Mouse (Mus musculus) C3H10T1/2 (cell line): ENCODE data around the gene Dlx3. TPM values are rescaled to one million over a fixed set of nuclear protein-coding genes. Genes with fewer than 3 reads are reported as not detected.

ENCODE experiments used
- polyA plus RNA-seq, 2 experiments: library from polyadenylated mRNA; unstranded; fragments of >200 nt; fragmentation: generic; extraction: Trizol; gene quantifications; one replicate each; pipeline ENCODE4 v1.2.1; 2012; ENCODE audit warnings: missing spikeins in 2 of 2

The Dlx3 gene
- under 1 TPM in 1 of 2 experiments, not detected in 1; 0.02 TPM for polyA plus RNA-seq

DNA sequence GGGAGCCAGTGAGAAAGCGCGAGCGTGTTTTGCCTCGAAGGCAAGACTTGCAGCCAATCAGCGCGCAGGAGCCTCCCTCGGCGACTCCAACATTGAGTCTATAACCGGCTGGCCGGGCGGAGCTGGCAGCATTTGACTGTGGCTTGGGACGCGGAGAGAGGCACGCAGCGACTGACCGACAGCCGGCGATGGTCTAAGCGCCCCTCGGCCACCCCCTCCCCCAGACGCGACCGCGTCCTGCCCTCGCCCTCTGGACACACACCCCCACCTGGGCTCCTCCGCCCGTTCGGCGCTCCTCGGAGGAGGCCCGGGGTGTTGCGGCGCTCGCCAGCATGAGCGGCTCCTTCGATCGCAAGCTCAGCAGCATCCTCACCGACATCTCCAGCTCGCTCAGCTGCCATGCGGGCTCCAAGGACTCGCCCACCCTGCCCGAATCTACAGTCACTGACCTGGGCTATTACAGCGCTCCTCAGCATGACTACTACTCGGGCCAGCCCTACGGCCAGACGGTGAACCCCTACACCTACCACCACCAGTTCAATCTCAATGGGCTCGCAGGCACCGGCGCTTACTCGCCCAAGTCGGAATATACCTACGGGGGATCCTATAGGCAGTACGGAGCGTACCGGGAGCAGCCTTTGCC is at the start of gene Dlx3:
Gene Dlx3, plus strand, starts transcription at position 130 of the 643 bp plus-strand sequence.

DNA sequence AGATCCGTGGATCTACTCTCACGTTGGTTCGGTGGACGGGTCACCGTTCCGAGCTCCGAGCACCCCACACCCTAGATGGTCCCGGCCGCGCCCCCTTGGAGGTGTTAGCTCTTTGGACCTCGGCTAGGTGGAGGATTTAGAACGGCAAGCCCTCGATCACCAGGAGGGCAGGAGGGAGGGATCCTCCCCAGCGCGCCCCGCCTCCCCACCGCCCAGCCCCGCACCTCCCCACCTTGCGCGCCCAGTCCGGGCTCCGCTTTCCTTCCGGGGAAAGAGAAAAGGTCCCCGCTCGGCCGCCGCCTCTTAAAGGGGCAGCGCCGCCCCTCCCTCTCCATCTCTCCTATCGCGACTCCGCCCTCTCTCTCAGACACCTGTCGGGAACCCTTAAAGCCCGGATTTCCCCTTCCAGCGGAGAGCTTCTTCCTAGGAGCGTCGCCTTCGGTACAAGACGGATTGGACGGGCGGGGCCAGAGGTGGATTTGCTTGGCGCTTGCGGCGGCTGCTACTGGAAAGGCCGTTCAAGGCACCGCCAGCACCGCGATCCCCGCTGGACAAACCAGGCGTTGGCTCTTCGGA is 43.3 kb upstream of the Dlx3 start, which contains the start of gene Itga3:
Gene Itga3, minus strand, starts transcription at position 266 of the 576 bp plus-strand sequence.

DNA sequence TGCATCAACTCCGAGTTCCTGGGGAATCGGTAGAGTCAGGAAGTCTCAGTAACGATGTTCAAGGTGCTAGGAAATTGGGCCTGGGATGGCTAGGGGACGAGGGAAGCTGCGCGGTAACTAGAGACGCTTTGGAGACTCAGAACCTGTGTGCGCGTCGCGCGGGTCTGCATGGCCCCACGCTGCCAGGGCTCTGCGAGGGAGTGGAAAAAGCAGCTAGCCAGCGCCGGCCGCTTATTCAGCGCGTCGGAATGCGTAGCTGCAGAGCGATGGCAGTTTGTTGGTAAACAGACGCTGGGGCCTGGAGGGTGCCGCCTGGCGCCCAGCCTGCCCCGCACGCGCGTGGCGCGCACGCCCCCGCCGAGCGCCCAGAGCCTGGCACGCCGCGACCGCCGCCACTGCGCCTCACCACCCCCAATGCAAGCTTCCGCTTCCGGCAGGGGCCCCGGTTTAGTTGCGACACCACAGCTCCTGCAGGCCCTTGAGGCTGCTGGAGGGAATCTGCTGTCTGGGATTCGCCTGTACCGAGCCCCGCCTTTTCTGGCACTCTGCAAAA is 26.0 kb downstream of the Dlx3 start, which contains the start of gene Dlx4:
Gene Dlx4, minus strand, starts transcription at position 413 of the 553 bp plus-strand sequence.

Other genes starting within 250 kb of the Dlx3 start
- 1,000 to 10,000 TPM in 1 of 2 experiments, 100 to 1,000 TPM in 1; 307 to 2,727 TPM for gene Col1a1, start 183.9 kb upstream of the Dlx3 start, polyA plus RNA-seq
- gene Hils1, start 152.5 kb upstream of the Dlx3 start, polyA plus RNA-seq = not detected
- gene Sgca, start 143.8 kb upstream of the Dlx3 start, polyA plus RNA-seq = 1 to 10 TPM; 2.7 to 3.4 TPM
- 10 to 100 TPM; 26.4 to 89.0 TPM for gene Ppp1r9b, start 129.1 kb upstream of the Dlx3 start, polyA plus RNA-seq
- 10 to 100 TPM; 15.7 to 73.7 TPM for gene Samd14, start 110.2 kb upstream of the Dlx3 start, polyA plus RNA-seq
- 10 to 100 TPM in 1 of 2 experiments, 1 to 10 TPM in 1; 3.9 to 42.1 TPM for gene Pdk2, start 78.8 kb upstream of the Dlx3 start, polyA plus RNA-seq
- gene Itga3, start 43.3 kb upstream of the Dlx3 start, polyA plus RNA-seq = 10 to 100 TPM; 11.2 to 14.5 TPM
- under 1 TPM; 0.04 to 0.09 TPM for gene Dlx4, start 26.1 kb downstream of the Dlx3 start, polyA plus RNA-seq
- gene Tac4, start 141.4 kb downstream of the Dlx3 start, polyA plus RNA-seq = under 1 TPM in 1 of 2 experiments, not detected in 1; 0.07 TPM
- gene Kat7, start 190.1 kb downstream of the Dlx3 start, polyA plus RNA-seq = 10 to 100 TPM; 26.4 to 51.4 TPM
- gene Fam117a, start 216.9 kb downstream of the Dlx3 start, polyA plus RNA-seq = 10 to 100 TPM in 1 of 2 experiments, 1 to 10 TPM in 1; 1.6 to 33.9 TPM